Mouse (Mus musculus) lung, embryonic 15.5 days (tissue): ENCODE data around the gene Omt2a. TPM values are rescaled to one million over a fixed set of nuclear protein-coding genes. Genes with fewer than 3 reads are reported as not detected.
"Not testable (repeated sequence)": the region's sequence is repeated elsewhere in the genome, so short reads cannot be mapped to it uniquely, and the experiment has no call there.

ENCODE experiments used
- ATAC-seq: fragments of 200-750 bp; cut with Nextera tagmentation; 2 replicates; pipeline ENCODE4 v1.8.0; 2017; ENCODE audit warnings: moderate number of reproducible peaks, borderline replicate concordance; ENCODE audit not compliant: low FRiP score, low TSS enrichment; ENCODE audit errors: extremely low read depth
- H3K27ac ChIP-seq: fragments of 300-500 bp; sonication (generic); 2 replicates; pipeline ENCODE4 v1.5.1; 2015; ENCODE audit warnings: moderate library complexity, mild to moderate bottlenecking, inconsistent platforms
- H3K27me3 ChIP-seq: fragments of 300-500 bp; sonication (generic); 2 replicates; pipeline ENCODE4 v1.6.1; 2015; ENCODE audit warnings: inconsistent platforms
- H3K36me3 ChIP-seq: fragments of 300-500 bp; sonication (generic); 2 replicates; pipeline ENCODE4 v1.6.1; 2015; ENCODE audit warnings: inconsistent platforms
- H3K4me1 ChIP-seq: fragments of 300-500 bp; sonication (generic); 2 replicates; pipeline ENCODE4 v1.6.1; 2015; ENCODE audit warnings: inconsistent platforms
- H3K4me2 ChIP-seq: fragments of 300-500 bp; sonication (generic); 2 replicates; pipeline ENCODE4 v1.6.1; 2015; ENCODE audit warnings: inconsistent platforms, mild to moderate bottlenecking, moderate library complexity
- H3K4me3 ChIP-seq: fragments of 300-500 bp; sonication (generic); 2 replicates; pipeline ENCODE4 v1.5.1; 2015; ENCODE audit warnings: mild to moderate bottlenecking, inconsistent platforms
- H3K9ac ChIP-seq: fragments of 300-500 bp; sonication (generic); 2 replicates; pipeline ENCODE4 v1.6.1; 2015; ENCODE audit warnings: inconsistent platforms
- H3K9me3 ChIP-seq: fragments of 300-500 bp; sonication (generic); 2 replicates; pipeline ENCODE4 v1.6.1; 2016; ENCODE audit warnings: inconsistent platforms
- WGBS: fragments of 180-500 bp; shearing (Covaris S2); methylation state at CpG from one replicate; pipeline ENCODE4 v1.1.7; 2015; 5-methylcytosine and 5-hydroxymethylcytosine counted together
- polyA plus RNA-seq: library from polyadenylated mRNA; unstranded; fragments of >200 nt; fragmentation: Nextera tagmentation; extraction: Ambion mirVana; gene quantifications from 2 replicates; pipeline ENCODE4 v1.2.1, GENCODE M21; 2015

Omt2a gene
- polyA plus RNA-seq, 1 experiment from 2014 or later = not detected

GRCm38 (mm10) chr9:78293683-78294082 is 20.9 kb downstream of the Omt2a start:
- not testable (repeated sequence) for H3K4me1 ChIP-seq, H3K36me3 ChIP-seq, H3K27ac ChIP-seq, H3K9me3 ChIP-seq, ATAC-seq, H3K4me3 ChIP-seq, H3K9ac ChIP-seq, H3K27me3 ChIP-seq, H3K4me2 ChIP-seq
- WGBS = 38% methylated on average over 1 of the region's 1 CpGs

- not testable (repeated sequence) for H3K27ac ChIP-seq, H3K27me3 ChIP-seq, H3K4me1 ChIP-seq, H3K4me2 ChIP-seq, H3K9ac ChIP-seq, H3K4me3 ChIP-seq, H3K36me3 ChIP-seq, H3K9me3 ChIP-seq
- WGBS = 43% methylated on average over 8 of the region's 8 CpGs
- ATAC-seq = peak; percentile 59; the same call in 1 of the 2 replicates
Observed at GRCm38 (mm10) chr9:78292462-78292861, 22.1 kb downstream of the Omt2a start.

GRCm38 (mm10) chr9:78289723-78290122 is 24.9 kb downstream of the Omt2a start, which contains the start of gene Gm10639:
Gm10639 (plus strand) TSS chr9:78289923.
- 67% methylated on average over 3 of the region's 3 CpGs for WGBS
- not testable (repeated sequence) for H3K27ac ChIP-seq, H3K4me1 ChIP-seq, H3K27me3 ChIP-seq, H3K4me3 ChIP-seq, H3K36me3 ChIP-seq, H3K9ac ChIP-seq, H3K9me3 ChIP-seq, ATAC-seq, H3K4me2 ChIP-seq

GRCm38 (mm10) chr9:78289063-78289462 is 25.5 kb downstream of the Omt2a start:
- 53% methylated on average over 1 of the region's 1 CpGs for WGBS
- not testable (repeated sequence) for H3K27me3 ChIP-seq, H3K4me3 ChIP-seq, H3K9ac ChIP-seq, H3K9me3 ChIP-seq, H3K4me1 ChIP-seq, H3K27ac ChIP-seq, H3K36me3 ChIP-seq, H3K4me2 ChIP-seq, ATAC-seq

- 54% methylated on average over 4 of the region's 4 CpGs for WGBS
- ATAC-seq, H3K27ac ChIP-seq: not testable (repeated sequence)
Observed at GRCm38 (mm10) chr9:78282002-78282711, 32.4 kb downstream of the Omt2a start.

GRCm38 (mm10) chr9:78270945-78271344 is 43.7 kb downstream of the Omt2a start:
- not testable (repeated sequence) for ATAC-seq, H3K36me3 ChIP-seq, H3K27me3 ChIP-seq, H3K9me3 ChIP-seq, H3K4me2 ChIP-seq, H3K9ac ChIP-seq, H3K4me1 ChIP-seq, H3K27ac ChIP-seq, H3K4me3 ChIP-seq
- 64% methylated on average over 3 of the region's 3 CpGs for WGBS

More at GRCm38 (mm10) chr9:78282002-78282711, 32.4 kb downstream of the Omt2a start:
- not testable (repeated sequence) for H3K4me3 ChIP-seq, H3K27me3 ChIP-seq, H3K9ac ChIP-seq, H3K4me2 ChIP-seq, H3K36me3 ChIP-seq, H3K9me3 ChIP-seq, H3K4me1 ChIP-seq

Other genes with a start within 250 kb of the Omt2a start
- gene Fbxo9, start 205.7 kb downstream of the Omt2a start, polyA plus RNA-seq = 41.6 and 46.8 TPM in 2 replicates
- gene Ick, start 205.6 kb downstream of the Omt2a start, polyA plus RNA-seq = 17.5 and 19.1 TPM in 2 replicates
- 71.6 and 77.3 TPM in 2 replicates for gene Gsta4, start 132.0 kb downstream of the Omt2a start, polyA plus RNA-seq
- 0.30 TPM in 1 of 2 replicates, not detected in the other for gene Gsta1, start 84.1 kb downstream of the Omt2a start, polyA plus RNA-seq
- gene Gm3776, start 57.7 kb downstream of the Omt2a start, polyA plus RNA-seq = not detected in 2 replicates
- gene Gm10639, start 24.9 kb downstream of the Omt2a start, polyA plus RNA-seq = not detected in 2 replicates
- gene Omt2b, start 12.8 kb upstream of the Omt2a start, polyA plus RNA-seq = not detected in 2 replicates
- gene Gsta2, start 41.0 kb upstream of the Omt2a start, polyA plus RNA-seq = 0.79 and 1.1 TPM in 2 replicates
- not detected in 2 replicates for gene Dppa5a, start 53.4 kb upstream of the Omt2a start, polyA plus RNA-seq
- 2.9 and 3.0 TPM in 2 replicates for gene Ooep, start 63.9 kb upstream of the Omt2a start, polyA plus RNA-seq
- gene Ddx43, start 81.0 kb upstream of the Omt2a start, polyA plus RNA-seq = 0.16 and 0.17 TPM in 2 replicates
- 2.6 and 3.0 TPM in 2 replicates for gene Cgas, start 128.4 kb upstream of the Omt2a start, polyA plus RNA-seq
- gene Mto1, start 133.4 kb upstream of the Omt2a start, polyA plus RNA-seq = 21.0 and 24.3 TPM in 2 replicates
- gene Gm17324, start 134.0 kb upstream of the Omt2a start, polyA plus RNA-seq = 0.56 and 0.94 TPM in 2 replicates
- gene Eef1a1, start 174.4 kb upstream of the Omt2a start, polyA plus RNA-seq = 4,575 and 4,632 TPM in 2 replicates